Mouse (Mus musculus): ENCODE results near the gene Atn1.

The Atn1 gene

DNA sequence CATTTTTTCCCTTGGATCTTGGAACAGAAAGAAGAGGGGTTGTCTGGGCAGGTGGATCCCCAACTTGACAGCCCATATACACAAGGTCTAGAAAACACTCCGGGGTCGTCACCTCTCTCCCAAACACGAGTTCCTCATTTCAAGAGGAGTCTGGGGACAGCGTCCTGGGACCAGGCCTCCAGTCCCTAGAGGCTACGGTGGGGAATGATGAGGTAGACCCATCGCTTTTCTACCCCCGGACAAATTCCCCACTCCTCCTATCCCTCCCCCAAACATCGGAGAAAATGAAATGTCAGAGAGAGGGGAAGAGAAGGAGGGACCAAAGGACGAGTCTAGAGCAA, 12.3 kb upstream of the Atn1 start:
- no peak for DNase-seq (ENCODE audit: low read depth, low spot score)

DNA sequence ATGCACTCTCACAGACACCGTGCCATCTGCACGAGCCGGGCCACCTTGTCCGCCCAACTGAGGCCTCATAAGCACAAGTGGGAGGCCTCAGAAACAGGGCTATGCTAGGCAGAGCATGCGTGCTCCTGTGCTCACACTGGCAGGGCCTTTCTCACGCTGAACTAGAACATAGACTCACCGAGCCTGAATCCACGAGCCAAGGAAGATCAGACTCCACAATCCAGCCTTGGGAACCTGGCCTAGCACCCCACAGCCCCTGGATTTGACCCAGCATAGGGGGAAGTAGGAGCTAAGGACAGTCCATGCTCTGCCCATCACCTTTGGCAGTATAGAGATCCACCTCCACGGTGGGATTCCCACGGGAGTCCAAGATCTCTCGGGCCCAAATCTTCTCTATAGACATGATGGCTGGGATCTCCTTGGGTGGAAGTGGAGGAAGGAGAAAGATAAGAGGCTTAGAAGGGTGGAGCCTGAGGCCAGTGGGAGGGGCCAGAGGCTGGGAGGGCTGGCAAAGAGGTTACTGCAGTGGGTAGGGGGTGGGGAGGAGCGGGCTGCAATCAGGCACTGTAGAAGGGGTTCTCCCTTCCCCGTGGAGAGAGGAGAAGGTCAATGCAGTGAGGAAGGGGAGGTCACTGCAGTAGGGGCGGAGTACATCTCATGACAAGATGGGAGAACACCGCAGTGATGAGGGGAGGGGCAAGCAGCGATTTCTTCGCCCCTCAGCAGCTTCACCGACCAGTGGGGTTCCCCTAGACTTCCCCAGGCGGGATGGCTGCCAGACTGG, 11.8 kb upstream of the Atn1 start:
- peak; percentile 88 for DNase-seq (ENCODE audit: low read depth, low spot score)

GRCm38 (mm10) chr6:124767536-124767919, 11.2 kb upstream of the Atn1 start:
- no peak for DNase-seq (ENCODE audit: low read depth, low spot score)

- no peak for DNase-seq (ENCODE audit: low read depth, low spot score)
Observed at GRCm38 (mm10) chr6:124765951-124766350, 9.6 kb upstream of the Atn1 start.

GRCm38 (mm10) chr6:124759259-124759658, 2.9 kb upstream of the Atn1 start:
- DNase-seq (ENCODE audit: low read depth, low spot score) = peak; percentile 97

DNA sequence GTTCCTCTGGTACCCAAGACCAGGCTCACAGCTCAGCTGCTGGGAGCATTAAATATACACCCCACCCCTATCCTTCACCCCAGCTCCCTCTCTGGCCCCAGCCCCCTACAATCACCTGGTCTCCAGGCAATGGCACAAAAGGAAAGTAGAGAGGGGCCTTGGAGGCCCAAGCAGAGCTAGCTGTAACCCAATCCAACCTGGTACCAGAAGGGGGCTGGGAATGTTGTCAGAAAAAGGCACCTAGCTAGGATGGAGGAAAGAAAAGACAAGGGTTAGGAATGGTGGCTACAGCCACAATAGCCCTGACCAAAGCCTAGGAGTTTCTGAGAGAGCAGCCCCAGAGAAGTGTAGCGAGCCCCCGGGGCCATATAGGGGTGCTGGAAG, 2.5 kb upstream of the Atn1 start:
- DNase-seq (ENCODE audit: low read depth, low spot score) = no peak

- DNase-seq (ENCODE audit: low read depth, low spot score) = no peak
Observed at GRCm38 (mm10) chr6:124757909-124758848, 1.9 kb upstream of the Atn1 start.

- DNase-seq (ENCODE audit: low read depth, low spot score) = no peak
Observed at GRCm38 (mm10) chr6:124757351-124757880, 1.1 kb upstream of the Atn1 start.

GRCm38 (mm10) chr6:124756652-124757350, 477 bp upstream of the Atn1 start:
- peak; percentile 67 for DNase-seq (ENCODE audit: low read depth, low spot score)

- DNase-seq (ENCODE audit: low read depth, low spot score) = no peak
Observed at GRCm38 (mm10) chr6:124755306-124755705, 1.0 kb downstream of the Atn1 start.

- peak; percentile 81 for DNase-seq (ENCODE audit: low read depth, low spot score)
Observed at GRCm38 (mm10) chr6:124753861-124754260, 2.5 kb downstream of the Atn1 start.

- no peak for DNase-seq (ENCODE audit: low read depth, low spot score)
Observed at GRCm38 (mm10) chr6:124750405-124750804, 5.9 kb downstream of the Atn1 start.

- DNase-seq (ENCODE audit: low read depth, low spot score) = no peak
Observed at GRCm38 (mm10) chr6:124746654-124747632, 9.4 kb downstream of the Atn1 start.

- DNase-seq (ENCODE audit: low read depth, low spot score) = no peak
Observed at GRCm38 (mm10) chr6:124746296-124746605, 10.1 kb downstream of the Atn1 start.

- DNase-seq (ENCODE audit: low read depth, low spot score) = peak; percentile 99
Observed at GRCm38 (mm10) chr6:124745490-124746295, 10.6 kb downstream of the Atn1 start.

GRCm38 (mm10) chr6:124744755-124745321, 11.5 kb downstream of the Atn1 start:
- DNase-seq (ENCODE audit: low read depth, low spot score) = no peak

- no peak for DNase-seq (ENCODE audit: low read depth, low spot score)
Observed at GRCm38 (mm10) chr6:124743647-124744046, 12.7 kb downstream of the Atn1 start.

DNA sequence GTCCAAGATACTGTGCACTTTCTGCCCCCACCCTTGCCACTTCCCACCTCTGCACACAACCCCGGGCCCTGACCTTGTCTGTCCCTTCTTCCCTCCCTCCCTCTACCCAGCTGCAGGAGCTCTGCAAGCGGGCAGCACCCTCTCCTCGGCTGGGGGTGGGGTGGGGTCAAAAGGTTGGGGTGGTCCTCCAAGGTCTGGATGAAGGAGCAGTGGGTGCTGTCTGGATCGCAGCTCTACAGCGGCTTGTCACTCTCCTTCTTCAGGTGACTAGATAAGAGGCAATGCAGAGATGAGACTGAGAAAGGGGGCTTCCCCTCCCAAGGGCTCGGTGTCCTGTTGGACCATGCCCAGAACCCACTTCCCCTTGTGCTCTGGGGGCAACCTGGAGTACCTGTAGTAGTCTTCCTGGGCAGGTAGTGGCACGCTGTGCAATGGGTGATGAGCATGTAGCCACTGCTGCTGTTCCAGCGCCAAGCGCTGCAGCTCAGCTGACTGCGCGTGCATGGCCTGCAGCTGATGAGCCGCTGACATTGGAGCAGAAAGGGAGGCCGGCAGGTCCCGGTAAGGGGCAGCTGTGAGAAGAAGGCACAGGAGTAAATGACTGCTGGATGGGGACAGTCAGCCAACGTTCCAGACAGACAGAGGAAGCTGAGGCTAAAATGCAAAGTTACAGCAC, 13.3 kb downstream of the Atn1 start:
- no peak for DNase-seq (ENCODE audit: low read depth, low spot score)

GRCm38 (mm10) chr6:124741842-124742241, 14.5 kb downstream of the Atn1 start:
- no peak for DNase-seq (ENCODE audit: low read depth, low spot score)

Data from ES-CJ7 (cell line).